Mouse (Mus musculus) embryonic facial prominence, embryonic 12.5 days (tissue): Measurements from ENCODE around the gene Bard1. TPM values are rescaled to one million over a fixed set of nuclear protein-coding genes. Genes with fewer than 3 reads are reported as not detected.

ENCODE experiments used
- ATAC-seq: fragments of 200-750 bp; cut with Nextera tagmentation; 2 replicates; pipeline ENCODE4 v1.8.0; 2017; ENCODE audit not compliant: insufficient number of reproducible peaks, insufficient read depth, low FRiP score, low TSS enrichment
- H3K27ac ChIP-seq: fragments of 300-500 bp; sonication (generic); 2 replicates; pipeline ENCODE4 v1.5.1; 2016; ENCODE audit warnings: mild to moderate bottlenecking
- H3K27me3 ChIP-seq: fragments of 300-500 bp; sonication (generic); 2 replicates; pipeline ENCODE4 v1.6.1; 2016; ENCODE audit warnings: mild to moderate bottlenecking, moderate library complexity
- H3K36me3 ChIP-seq: fragments of 300-500 bp; sonication (generic); 2 replicates; pipeline ENCODE4 v1.6.1; 2016; ENCODE audit warnings: mild to moderate bottlenecking
- H3K4me1 ChIP-seq: fragments of 300-500 bp; sonication (generic); 2 replicates; pipeline ENCODE4 v1.6.1; 2016
- H3K4me2 ChIP-seq: fragments of 300-500 bp; sonication (generic); replicated peaks from 2 replicates; pipeline ENCODE4 v1.6.1; 2016; ENCODE audit warnings: mild to moderate bottlenecking, moderate library complexity
- H3K4me3 ChIP-seq: fragments of 300-500 bp; sonication (generic); 2 replicates; pipeline ENCODE4 v1.5.1; 2016; ENCODE audit warnings: mild to moderate bottlenecking
- H3K9ac ChIP-seq: fragments of 300-500 bp; sonication (generic); 2 replicates; pipeline ENCODE4 v1.6.1; 2016; ENCODE audit warnings: mild to moderate bottlenecking, moderate library complexity
- H3K9me3 ChIP-seq: fragments of 300-500 bp; sonication (generic); 2 replicates; pipeline ENCODE4 v1.6.1; 2016; ENCODE audit warnings: mild to moderate bottlenecking, moderate library complexity
- WGBS: fragments of 180-500 bp; shearing (Covaris S2); methylation state at CpG from one replicate; pipeline ENCODE4 v1.1.7; 2016; 5-methylcytosine and 5-hydroxymethylcytosine counted together
- polyA plus RNA-seq: library from polyadenylated mRNA; unstranded; fragments of >200 nt; fragmentation: Nextera tagmentation; extraction: Ambion mirVana; gene quantifications from 2 replicates; pipeline ENCODE4 v1.2.1, GENCODE M21; 2016

Gene Bard1
- polyA plus RNA-seq, 1 experiment from 2014 or later: 2.6 TPM

DNA sequence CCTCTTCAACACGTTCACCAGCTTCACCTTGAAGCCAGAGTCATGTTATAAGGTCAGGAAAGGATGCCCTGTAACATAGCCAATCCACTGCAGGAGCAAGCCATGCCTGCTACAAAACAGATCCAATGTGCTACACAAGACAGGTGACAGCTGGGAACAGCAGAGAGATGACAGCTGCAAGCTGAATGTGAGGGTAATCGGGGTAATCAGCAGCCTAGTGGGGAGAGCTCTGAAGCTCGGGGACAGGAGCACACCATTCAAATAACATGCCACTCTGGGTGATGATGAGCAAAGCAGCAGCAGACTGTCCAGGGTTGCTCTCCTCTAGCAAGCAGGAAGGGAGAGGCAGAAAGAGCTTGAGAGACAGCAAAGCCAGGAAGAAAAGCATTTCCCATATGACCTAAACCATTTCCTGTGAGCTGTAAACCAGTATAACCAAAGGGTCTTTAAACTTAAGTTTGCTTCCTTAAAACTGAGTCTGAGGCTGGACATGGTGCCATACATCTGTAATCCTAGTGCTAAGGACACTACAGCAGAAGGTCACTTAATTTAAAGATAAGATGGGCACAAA lies 2.9 kb downstream of the Bard1 start:
- WGBS: 41% methylated on average over 3 of the region's 3 CpGs
- Histone ChIP-seq H3K9me3 (no peaks in the 10 kb centered on the region), H3K27ac (no peak overlapping the region), H3K4me1 (0 out of 2 replicates have a peak, but pooled peaks cover 8% of the 10 kb centered on the region), H3K36me3 (0 out of 2 replicates have a peak, but pooled peaks cover 2% of the 10 kb centered on the region), H3K27me3 (no peaks in the 10 kb centered on the region), H3K4me2 (no peak overlapping the region), H3K4me3 (no peak overlapping the region), H3K9ac (no peak overlapping the region)
- ATAC-seq: no peak

DNA sequence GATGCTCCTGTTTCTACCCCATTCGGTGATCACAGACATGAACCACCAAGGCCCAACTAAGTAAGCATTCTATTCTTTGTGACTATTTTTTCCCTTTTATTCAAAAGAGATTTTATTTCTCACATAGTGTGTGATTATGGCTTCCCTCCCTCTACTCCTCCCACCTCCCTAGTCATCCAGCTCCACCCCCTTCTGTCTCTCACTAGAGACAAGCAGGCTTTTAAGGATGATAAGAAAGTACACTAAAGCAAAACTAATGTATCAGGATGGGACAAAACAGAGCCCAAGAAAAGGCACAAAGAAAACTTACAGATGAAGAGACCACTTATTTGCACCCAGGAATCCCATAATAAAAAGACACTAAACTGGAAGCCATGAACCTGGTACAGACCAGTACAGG lies 6.9 kb downstream of the Bard1 start:
- Histone ChIP-seq H3K4me3 (no peak overlapping the region), H3K27me3 (no peaks in the 10 kb centered on the region), H3K9me3 (no peaks in the 10 kb centered on the region), H3K4me2 (no peak overlapping the region), H3K4me1 (0 out of 2 replicates have a peak, but pooled peaks cover 8% of the 10 kb centered on the region), H3K36me3 (0 out of 2 replicates have a peak, but pooled peaks cover 3% of the 10 kb centered on the region), H3K9ac (no peak overlapping the region), H3K27ac (no peak overlapping the region)
- ATAC-seq: no peak
- 100% methylated on average over 1 of the region's 1 CpGs for WGBS

DNA sequence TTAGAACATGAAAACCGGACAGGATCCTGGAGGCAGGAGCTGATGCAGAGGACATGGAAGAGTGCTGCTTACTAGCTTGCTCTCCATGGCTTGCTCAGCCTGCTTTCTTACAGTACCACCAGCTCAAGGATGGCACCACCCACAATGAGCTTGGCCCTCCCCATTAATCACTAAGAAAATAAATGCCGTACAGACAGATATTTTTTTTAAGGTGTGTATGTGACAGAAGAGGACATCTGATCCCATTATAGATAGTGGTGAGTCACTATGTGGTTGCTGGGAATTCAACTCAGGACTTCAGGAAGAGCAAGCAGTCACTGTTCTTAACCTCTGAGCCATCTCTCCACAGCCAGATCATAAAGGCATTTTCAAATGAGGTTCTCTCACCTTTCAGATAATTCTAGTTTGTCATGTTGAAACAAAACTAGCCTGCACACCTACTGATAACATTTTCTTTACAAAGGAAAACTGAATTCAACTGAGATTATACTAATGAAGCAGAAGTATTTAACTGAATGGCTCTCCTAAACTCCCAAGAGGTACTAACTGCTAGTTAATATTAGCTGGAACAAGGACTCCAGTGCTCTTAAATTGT lies 7.6 kb downstream of the Bard1 start:
- no peaks in the 10 kb centered on the region for H3K27me3 ChIP-seq
- 91% methylated on average over 2 of the region's 2 CpGs for WGBS
- ATAC-seq: no peak
- no peak overlapping the region for H3K9ac ChIP-seq
- 0 out of 2 replicates have a peak, but pooled peaks cover 3% of the 10 kb centered on the region for H3K36me3 ChIP-seq
- no peak overlapping the region for H3K4me3 ChIP-seq
- no peak overlapping the region for H3K27ac ChIP-seq
- no peak overlapping the region for H3K4me2 ChIP-seq
- H3K4me1 ChIP-seq: 0 out of 2 replicates have a peak, but pooled peaks cover 5% of the 10 kb centered on the region
- H3K9me3 ChIP-seq: no peaks in the 10 kb centered on the region

DNA sequence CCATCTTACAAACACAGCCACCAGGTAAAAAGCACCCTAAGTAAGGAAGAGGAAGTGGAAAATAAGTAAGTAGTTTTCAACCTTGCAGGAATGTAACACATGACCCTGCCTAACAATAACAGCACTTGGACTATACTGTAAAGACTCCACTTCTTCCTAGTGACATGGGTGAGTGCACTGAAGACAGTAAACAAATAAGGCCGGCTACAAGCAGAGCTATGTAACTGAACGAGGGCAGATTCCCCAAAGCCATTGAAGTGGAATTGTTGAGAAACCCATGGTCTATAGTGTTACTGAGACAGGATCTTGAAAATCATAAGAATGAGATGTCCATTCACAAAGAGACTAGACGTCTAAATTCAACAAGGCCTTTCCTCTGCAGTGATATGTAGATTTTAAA lies 27.3 kb downstream of the Bard1 start:
- Histone ChIP-seq H3K27ac (no peak overlapping the region), H3K27me3 (no peaks in the 10 kb centered on the region), H3K4me1 (no peaks in the 10 kb centered on the region), H3K9ac (no peak overlapping the region), H3K4me2 (no peak overlapping the region), H3K9me3 (no peaks in the 10 kb centered on the region), H3K4me3 (no peak overlapping the region), H3K36me3 (no peaks in the 10 kb centered on the region)
- ATAC-seq: no peak
- 67% methylated on average over 3 of the region's 3 CpGs for WGBS

DNA sequence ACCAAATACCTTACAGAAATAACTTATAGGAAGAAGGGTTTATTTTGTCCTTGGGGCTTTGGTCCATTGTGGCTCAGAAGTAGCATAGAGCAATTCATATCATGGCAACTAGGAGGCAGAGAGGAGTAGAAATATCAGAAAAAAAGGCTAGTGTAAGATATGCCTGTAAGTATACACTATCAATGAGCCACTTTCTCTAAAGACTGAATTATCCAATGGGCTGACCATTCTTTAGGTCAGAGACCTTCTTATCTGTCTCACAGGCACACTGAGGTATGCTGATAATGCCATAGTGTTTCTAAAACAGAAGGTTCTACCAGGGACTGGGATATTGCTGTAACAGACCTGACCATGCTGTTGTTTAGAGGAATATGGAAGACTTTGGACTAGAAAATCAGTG lies 32.2 kb downstream of the Bard1 start:
- H3K4me2 ChIP-seq: no peak overlapping the region
- no peaks in the 10 kb centered on the region for H3K9me3 ChIP-seq
- H3K9ac ChIP-seq: no peak overlapping the region
- H3K4me1 ChIP-seq: no peaks in the 10 kb centered on the region
- H3K36me3 ChIP-seq: no peaks in the 10 kb centered on the region
- H3K4me3 ChIP-seq: no peak overlapping the region
- no peak overlapping the region for H3K27ac ChIP-seq
- ATAC-seq: no peak
- no peaks in the 10 kb centered on the region for H3K27me3 ChIP-seq

DNA sequence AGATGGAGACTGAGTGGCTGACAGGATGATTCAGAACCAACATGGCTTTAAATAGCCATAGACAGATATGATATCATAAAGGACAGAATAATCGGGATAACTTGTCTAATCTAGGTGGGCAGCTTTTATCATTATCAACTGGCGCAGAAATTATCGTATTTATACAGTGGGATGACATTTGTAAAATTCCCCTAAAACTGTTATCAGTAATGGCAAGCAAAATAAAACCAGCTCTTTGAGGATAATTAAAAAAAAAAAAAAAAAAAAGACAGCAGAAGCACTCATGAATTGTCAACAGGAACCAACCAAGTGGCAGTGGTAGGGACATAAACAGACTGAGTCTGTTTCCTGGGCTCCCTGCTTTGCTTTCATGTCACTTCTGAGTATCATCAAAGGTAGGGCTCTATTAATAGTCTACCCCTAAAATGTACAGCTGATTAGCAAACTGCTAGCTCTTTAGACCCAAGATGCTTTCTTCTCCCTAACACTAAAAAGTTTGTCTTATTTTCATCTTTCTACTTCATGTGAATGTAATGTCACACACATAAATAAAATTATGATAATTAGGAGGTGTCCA lies 34.1 kb downstream of the Bard1 start:
- no peak overlapping the region for H3K4me2 ChIP-seq
- H3K27ac ChIP-seq: no peak overlapping the region
- H3K9me3 ChIP-seq: no peaks in the 10 kb centered on the region
- no peak for ATAC-seq
- no peak overlapping the region for H3K4me3 ChIP-seq
- no peaks in the 10 kb centered on the region for H3K4me1 ChIP-seq
- H3K27me3 ChIP-seq: no peaks in the 10 kb centered on the region
- H3K36me3 ChIP-seq: 0 out of 2 replicates have a peak, but pooled peaks cover 5% of the 10 kb centered on the region
- no peak overlapping the region for H3K9ac ChIP-seq
- 95% methylated on average over 3 of the region's 3 CpGs for WGBS

DNA sequence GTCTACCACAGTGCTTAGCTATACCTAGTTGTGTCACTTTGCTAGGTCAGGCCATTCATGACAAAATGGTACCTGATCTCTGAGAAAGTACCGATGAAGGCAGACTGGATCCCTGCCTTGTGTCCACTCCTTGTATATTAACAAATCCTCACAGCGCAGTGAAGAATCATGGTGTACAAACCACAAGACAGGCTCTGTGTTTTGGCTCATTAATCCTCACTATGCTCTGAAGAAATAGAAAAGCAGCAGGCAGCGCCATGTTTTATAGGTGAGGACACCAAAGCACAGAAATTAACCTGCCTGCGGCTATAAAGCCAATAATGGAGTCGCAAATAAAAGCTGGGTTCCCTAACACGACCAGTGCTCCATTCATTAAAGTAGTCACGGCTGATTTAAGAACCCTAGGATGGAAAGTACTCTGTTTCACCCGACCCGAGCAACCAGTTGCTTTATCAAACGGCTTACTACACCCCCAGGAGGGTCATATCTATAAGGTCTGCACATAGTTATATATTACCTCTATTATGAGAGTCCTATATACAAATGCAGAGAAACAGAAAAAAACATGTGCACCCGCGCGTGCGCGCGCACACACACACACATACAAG lies 39.0 kb downstream of the Bard1 start:
- H3K36me3 ChIP-seq: 0 out of 2 replicates have a peak, but pooled peaks cover 6% of the 10 kb centered on the region
- no peak overlapping the region for H3K4me3 ChIP-seq
- H3K27ac ChIP-seq: no peak overlapping the region
- no peak overlapping the region for H3K9ac ChIP-seq
- no peak for ATAC-seq
- no peaks in the 10 kb centered on the region for H3K27me3 ChIP-seq
- H3K9me3 ChIP-seq: no peaks in the 10 kb centered on the region
- 95% methylated on average over 16 of the region's 16 CpGs for WGBS
- H3K4me2 ChIP-seq: no peak overlapping the region
- no peaks in the 10 kb centered on the region for H3K4me1 ChIP-seq

DNA sequence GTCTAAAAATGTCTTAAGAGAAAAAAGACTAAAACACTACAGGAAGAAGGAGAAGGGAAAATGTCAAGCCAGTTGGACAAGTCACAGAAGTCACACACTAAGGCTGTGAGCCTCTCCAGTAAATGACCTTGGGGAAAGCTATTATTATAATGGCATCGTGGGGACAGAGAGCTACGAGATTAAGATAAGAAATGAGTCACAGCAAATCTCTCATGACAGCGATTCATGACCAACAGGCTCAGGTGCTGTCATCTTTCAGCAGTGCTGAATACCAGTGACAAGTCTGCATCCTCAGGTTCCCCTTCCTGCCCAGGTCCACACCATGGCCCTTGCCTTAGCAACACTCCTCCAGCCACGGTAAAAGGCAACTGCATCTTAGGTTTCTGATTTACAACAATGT lies 46.8 kb downstream of the Bard1 start:
- no peak overlapping the region for H3K4me2 ChIP-seq
- no peaks in the 10 kb centered on the region for H3K36me3 ChIP-seq
- 75% methylated on average over 4 of the region's 4 CpGs for WGBS
- H3K4me3 ChIP-seq: no peak overlapping the region
- no peak overlapping the region for H3K9ac ChIP-seq
- H3K27ac ChIP-seq: no peak overlapping the region
- no peaks in the 10 kb centered on the region for H3K4me1 ChIP-seq
- ATAC-seq: no peak
- no peaks in the 10 kb centered on the region for H3K27me3 ChIP-seq
- H3K9me3 ChIP-seq: no peaks in the 10 kb centered on the region

DNA sequence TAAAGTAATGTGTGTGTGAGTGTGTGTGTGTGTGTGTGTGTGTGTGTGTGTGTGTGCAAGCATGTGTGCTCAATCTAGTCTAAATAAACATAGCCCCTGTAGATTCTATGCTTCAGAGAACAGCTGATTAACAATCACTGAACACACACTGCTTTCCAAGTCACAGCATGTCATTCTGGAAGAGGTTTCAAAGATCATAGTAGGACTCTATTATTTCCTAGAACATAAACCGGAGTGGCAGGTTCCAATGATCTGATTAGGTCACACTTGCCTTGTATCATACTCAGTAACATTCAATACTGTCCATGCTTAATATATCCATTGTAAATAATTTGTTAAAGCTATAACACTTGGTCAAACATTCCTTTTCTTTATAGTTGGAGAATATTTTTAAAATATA lies 47.5 kb downstream of the Bard1 start:
- H3K4me2 ChIP-seq: no peak overlapping the region
- no peaks in the 10 kb centered on the region for H3K9me3 ChIP-seq
- no peak for ATAC-seq
- H3K4me3 ChIP-seq: no peak overlapping the region
- no peak overlapping the region for H3K9ac ChIP-seq
- H3K4me1 ChIP-seq: no peaks in the 10 kb centered on the region
- no peak overlapping the region for H3K27ac ChIP-seq
- H3K27me3 ChIP-seq: no peaks in the 10 kb centered on the region
- H3K36me3 ChIP-seq: no peaks in the 10 kb centered on the region
- WGBS: 82% methylated on average over 1 of the region's 1 CpGs

DNA sequence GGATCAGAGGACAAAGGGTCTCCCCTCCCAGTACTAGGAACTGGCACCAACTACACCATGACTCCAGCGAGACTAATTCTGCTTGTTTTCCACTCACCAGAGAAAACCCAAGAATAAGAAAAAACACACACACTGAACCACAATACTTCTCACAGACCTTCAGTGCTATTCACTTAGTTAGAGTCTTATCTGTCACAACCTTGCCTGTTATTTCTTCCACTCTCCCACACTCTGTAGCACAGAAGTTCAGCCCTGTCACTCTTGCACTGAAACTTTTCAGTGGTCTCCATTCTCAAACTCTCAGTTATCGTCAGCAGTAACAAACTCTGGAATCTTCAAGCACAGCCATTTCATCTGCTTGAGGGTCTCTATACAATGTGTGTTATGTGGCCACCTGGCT lies 50.2 kb downstream of the Bard1 start:
- Histone ChIP-seq H3K27ac (no peak overlapping the region), H3K27me3 (no peaks in the 10 kb centered on the region), H3K4me1 (no peaks in the 10 kb centered on the region), H3K9me3 (no peaks in the 10 kb centered on the region), H3K9ac (no peak overlapping the region), H3K36me3 (no peaks in the 10 kb centered on the region), H3K4me3 (no peak overlapping the region), H3K4me2 (no peak overlapping the region)
- 91% methylated on average over 2 of the region's 2 CpGs for WGBS
- ATAC-seq: no peak

DNA sequence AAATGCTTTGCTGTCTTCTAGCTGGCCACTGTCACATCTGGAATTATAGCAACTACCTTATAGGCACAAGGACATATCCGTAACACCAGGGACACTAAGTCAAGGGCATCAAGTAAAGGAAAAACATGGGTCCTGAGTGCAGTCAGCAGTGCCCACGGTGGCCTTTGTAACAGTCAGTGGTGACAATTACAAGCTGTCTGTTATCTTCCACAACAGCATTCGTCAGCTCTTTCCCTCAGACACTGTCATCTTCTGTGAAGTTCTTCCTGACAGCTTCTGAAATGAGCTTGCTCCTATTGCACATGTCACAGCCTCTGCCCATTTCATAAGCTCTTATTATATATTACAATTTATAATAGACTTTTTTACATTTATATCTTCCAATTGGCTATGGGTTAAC lies 50.7 kb downstream of the Bard1 start:
- Histone ChIP-seq H3K27ac (no peak overlapping the region), H3K9me3 (no peaks in the 10 kb centered on the region), H3K4me2 (no peak overlapping the region), H3K36me3 (no peaks in the 10 kb centered on the region), H3K4me3 (no peak overlapping the region), H3K27me3 (no peaks in the 10 kb centered on the region), H3K9ac (no peak overlapping the region), H3K4me1 (no peaks in the 10 kb centered on the region)
- WGBS: 91% methylated on average over 3 of the region's 3 CpGs
- no peak for ATAC-seq

DNA sequence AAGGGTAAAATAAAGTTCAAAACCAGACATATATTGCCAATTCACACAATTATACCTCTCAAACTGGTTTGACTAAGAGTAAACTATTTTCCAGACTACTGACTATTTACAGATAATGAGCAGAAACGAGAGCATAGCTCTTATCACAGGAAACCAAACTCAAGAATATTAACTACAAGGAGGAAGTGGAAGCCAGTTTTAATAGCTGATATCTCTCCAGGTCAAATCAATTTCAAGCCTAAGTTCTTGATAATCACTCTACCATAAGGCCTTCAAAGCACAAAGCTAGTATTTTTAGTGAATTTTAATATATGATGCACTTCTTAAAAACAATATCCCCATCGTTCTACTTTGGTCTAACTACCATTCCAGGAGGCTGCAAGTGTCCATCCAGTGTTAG lies 57.8 kb downstream of the Bard1 start:
- no peaks in the 10 kb centered on the region for H3K27me3 ChIP-seq
- ATAC-seq: no peak
- H3K9me3 ChIP-seq: no peaks in the 10 kb centered on the region
- H3K9ac ChIP-seq: no peak overlapping the region
- no peak overlapping the region for H3K27ac ChIP-seq
- no peaks in the 10 kb centered on the region for H3K36me3 ChIP-seq
- H3K4me3 ChIP-seq: no peak overlapping the region
- WGBS: 87% methylated on average over 2 of the region's 2 CpGs
- H3K4me2 ChIP-seq: no peak overlapping the region
- no peaks in the 10 kb centered on the region for H3K4me1 ChIP-seq
